Mouse (Mus musculus) 416B (cell line): ENCODE data around the gene Golph3l.
"Not testable (repeated sequence)": the region's sequence is repeated elsewhere in the genome, so short reads cannot be mapped to it uniquely, and the experiment has no call there.

ENCODE experiments used
- DNase-seq: peaks from one replicate; pipeline ENCODE4 v3.0.0; 2011; ENCODE audit warnings: low read depth

Golph3l gene

DNA sequence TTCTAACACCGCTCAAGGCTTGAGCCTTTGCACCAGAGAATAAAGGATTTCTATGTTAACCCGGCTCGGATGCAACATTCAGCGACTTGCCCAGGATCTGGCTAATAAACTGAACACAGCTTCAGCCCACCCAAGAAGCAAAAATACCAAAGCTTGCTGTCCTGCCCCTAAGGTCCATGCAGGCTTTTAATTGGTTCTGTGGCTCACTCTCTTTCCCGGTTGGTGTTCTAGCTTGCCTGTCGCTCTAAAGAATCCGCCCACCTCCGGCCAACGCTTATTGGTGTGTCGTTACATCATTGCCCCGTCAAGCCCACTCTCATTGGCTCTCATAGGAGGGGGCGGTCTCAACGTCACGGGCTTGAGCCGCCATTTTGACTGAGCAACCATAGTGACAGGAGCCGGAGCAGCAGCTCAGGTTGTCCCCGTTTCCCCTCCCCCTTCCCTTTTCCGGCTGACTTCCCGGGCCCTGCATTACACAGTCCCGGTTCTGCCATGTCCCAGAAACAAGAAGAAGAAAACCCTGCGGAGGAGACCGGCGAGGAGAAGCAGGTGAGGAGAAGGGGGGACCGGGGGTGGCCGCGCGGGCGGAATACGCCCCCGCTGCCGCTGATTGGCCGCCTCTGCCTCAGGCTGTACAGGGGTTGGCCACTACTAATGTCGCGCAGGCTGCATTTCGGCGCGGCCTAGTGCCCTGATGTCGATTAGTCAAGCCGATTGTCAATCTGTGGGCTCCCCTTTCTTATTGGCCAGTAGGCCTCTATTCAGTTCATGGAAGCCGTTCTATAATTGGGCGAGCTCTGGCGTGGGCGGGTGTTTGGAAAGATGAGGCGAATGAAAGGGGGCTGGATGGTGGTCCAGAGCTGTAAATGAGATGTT, 36.1 kb downstream of the Golph3l start, which contains the start of gene Ensa:
Gene Ensa, plus strand, starts transcription at position 366 of the 876 bp plus-strand sequence.
- DNase-seq = peak; percentile 100

- no peak for DNase-seq
Observed at GRCm38 (mm10) chr3:95627763-95628162, 39.0 kb downstream of the Golph3l start.

DNA sequence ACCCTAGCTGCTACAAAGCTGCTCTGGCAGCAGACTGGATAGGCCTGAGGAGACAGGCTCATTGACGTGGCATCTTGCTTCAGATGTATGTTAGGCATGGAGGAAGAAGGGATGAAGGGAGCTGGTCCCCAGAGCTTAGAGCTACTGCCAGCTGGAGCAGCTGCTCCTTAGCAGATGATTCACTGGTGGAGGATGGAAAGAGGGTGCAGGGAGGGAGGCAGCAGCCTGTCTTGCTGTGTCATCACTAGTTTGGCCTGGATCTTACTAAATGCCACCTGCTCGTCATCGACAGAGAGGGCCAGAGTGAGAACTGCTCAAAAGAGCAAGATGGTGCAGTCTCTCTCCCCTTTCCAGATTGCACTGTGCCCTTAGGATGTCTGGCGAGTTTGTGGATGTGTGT, 41.0 kb downstream of the Golph3l start:
- DNase-seq = no peak

DNA sequence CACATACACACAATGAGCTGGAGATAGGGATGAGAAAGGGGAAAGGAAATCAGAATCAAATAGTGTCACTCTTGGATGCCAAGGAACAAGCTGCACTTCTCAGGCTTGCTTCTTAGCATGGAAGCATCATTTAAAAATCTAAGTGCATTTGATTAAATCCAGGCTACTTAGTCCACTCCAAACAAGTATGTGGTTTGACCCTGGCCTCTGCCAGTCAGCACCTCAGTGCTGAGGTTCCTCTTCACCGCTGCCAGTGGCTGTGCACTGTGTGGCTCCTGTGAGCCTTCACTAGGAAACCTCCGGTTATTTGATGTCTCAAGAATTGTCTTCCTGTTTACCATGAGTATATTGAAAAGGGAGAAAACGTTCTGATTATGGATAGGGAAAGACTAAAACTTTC, 42.1 kb downstream of the Golph3l start:
- no peak for DNase-seq

- no peak for DNase-seq
Observed at GRCm38 (mm10) chr3:95631304-95631703, 42.6 kb downstream of the Golph3l start.

- peak; percentile 70 for DNase-seq
Observed at GRCm38 (mm10) chr3:95632648-95633588, 44.2 kb downstream of the Golph3l start.

GRCm38 (mm10) chr3:95635636-95636035, 46.9 kb downstream of the Golph3l start:
- no peak for DNase-seq

- no peak for DNase-seq
Observed at GRCm38 (mm10) chr3:95636072-95636471, 47.3 kb downstream of the Golph3l start.

DNA sequence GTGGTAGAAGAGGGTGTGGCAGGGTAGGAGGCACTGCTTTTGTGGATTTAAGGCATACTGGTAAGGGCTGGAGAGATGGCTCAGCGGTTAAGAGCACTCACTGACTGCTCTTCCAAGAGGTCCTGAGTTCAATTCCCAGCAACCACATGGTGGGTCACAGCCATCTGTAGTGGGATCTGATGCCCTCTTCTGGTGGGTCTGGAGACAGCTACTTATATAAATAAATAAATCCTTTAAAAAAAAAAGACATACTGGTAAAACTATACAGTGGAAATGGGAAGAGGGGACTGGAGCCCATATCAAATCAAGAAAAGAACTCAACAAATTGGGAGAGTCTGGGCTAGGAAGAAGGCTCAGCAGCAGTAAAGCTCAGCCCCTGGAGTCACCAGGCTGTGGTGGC, 51.0 kb downstream of the Golph3l start:
- no peak for DNase-seq

- DNase-seq = no peak
Observed at GRCm38 (mm10) chr3:95643097-95643496, 54.4 kb downstream of the Golph3l start.

- peak; percentile 91 for DNase-seq
Observed at GRCm38 (mm10) chr3:95645313-95646235, 56.8 kb downstream of the Golph3l start.

DNA sequence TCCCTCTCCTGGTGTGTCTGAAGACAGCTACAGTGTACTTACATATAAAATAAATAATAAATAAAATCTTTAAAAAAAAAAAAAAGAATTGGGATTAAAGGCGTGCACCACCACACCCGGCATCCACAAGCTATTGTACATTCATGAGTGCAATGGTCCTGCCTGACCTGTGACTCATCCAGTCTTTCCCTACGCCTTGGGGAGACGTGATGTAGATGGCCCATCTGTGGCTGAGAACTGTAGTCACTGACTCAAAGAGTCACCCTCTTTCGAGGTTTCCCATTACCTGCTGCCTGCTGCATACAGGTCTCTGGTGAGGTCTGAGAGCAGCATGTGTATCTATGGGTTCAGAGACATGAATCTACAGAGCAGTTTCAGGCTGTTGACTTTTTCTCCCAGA, 59.3 kb downstream of the Golph3l start:
- peak; percentile 59 for DNase-seq

- peak; percentile 98 for DNase-seq
Observed at GRCm38 (mm10) chr3:95650276-95651032, 61.7 kb downstream of the Golph3l start.

GRCm38 (mm10) chr3:95651033-95651373, 62.3 kb downstream of the Golph3l start:
- no peak for DNase-seq

- DNase-seq = no peak
Observed at GRCm38 (mm10) chr3:95651391-95652203, 62.9 kb downstream of the Golph3l start.

DNA sequence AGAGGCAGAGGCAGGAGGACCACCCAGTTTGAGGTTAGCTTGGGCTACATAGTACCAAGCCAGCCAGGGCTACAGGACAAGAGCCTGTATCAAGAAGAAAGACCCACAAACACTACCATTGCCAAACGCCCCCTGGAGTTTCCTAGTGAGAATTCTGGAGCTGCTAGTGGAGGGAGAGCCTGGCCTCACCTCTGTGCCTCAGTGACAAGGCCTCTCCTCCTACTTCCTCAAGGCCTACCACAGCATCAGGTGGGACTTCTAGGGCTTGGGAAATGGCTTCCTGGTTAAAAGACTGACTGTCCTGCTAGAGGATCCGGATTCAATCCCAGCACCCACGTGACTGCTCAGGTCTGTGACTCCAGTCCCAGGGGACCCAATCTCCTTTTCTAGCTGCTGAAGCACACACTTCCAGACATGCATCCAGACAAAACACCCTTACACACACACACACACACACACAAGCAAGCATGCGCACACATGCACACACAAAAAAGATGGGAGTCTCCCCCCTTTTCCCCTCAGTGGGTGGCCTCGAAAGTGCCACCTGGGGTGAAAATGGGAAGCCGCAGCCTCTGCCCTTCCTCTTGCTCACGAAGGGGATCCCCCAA, 63.6 kb downstream of the Golph3l start:
- DNase-seq = no peak

- DNase-seq = no peak
Observed at GRCm38 (mm10) chr3:95652871-95653270, 64.1 kb downstream of the Golph3l start.

DNA sequence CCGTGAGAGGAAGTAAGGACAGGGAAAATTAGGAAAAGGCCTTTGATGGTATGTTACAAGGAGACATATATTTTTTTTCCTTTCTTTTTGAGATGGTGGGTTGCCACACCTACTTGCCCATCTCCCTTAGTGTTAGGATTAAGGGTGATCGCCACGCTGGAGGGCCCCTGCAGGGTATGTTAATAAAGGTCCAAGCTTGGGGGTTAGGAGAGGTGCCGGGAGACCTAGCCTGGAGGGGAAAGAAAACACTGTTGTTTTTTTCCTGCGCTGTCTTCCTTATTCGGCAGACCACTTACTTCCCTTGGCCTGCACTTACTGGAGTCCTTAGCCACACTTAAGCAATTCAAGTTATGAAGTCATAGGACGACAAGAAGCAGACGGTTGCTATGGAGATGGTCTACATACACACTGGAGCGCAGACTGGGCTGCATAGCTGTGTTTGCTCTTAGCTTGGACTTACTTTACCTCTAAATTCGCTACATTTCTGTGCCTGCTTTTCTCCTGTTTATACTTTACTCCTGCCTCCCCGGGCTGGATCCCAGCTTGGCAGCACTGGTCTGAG, 64.8 kb downstream of the Golph3l start:
- peak; percentile 78 for DNase-seq

DNA sequence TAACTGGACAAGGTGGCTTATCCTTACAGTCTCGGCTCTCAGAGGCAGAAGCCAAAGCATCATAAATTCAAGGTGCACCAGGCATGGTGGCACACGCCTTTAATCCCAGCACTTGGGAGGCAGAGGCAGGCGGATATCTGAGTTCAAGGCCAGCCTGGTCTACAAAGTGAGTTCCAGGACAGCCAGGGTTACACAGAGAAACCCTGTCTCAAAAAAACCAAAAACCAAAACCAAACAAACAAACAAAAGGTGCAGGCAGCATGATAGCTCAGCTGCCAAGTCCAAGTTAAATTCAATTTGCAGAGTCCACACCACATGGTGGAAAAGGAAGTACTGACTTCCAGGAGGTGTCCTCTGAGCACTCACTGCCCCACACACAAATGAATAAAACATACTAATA, 65.6 kb downstream of the Golph3l start:
- DNase-seq = not testable (repeated sequence)
